Mouse (Mus musculus): ENCODE results near the gene Tmem117. TPM values are rescaled to one million over a fixed set of nuclear protein-coding genes. Genes with fewer than 3 reads are reported as not detected.

The Tmem117 gene
- total RNA-seq, 2 experiments from 2014 or later: 9.5 to 9.9 TPM

DNA sequence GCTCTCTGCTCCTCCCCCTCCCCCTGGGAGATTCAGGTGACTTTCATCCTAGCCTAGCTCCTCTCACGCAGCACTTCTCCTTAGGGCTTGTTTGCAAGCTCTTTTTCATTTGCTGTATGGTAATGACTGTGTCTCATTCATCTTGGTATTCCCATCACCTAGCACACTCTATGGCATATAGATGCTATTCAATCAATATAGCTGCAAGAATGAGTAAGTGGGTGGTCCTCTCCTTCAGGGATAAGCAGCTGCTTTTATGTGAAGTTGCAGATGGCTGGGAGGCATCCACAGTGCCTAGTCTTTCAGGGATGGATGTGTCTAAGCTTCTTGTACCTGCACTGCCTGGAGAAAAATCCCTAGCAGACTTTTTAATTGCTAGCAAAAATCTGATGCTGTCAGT lies 235.1 kb downstream of the Tmem117 start:
- intact Hi-C loops (cut with DNase I): no loop called here
- DNase-seq: no peak

DNA sequence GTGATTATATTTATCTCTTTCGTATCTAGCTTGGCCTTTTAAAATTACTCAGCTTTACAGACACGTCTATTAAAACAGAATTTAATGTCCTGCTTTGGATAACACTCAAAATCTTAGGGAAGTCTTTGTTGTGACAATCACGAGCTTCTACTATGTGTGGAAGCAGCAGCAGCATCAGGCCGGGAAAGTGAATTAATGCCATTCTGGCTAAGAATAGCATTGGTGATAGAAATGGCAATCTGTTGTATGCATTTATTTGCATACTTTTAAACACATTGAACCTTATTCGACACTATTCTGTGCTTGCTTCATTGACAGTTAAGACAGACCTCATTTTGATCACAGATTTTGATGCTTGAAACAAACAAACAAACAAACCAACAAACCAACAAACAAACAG lies 239.3 kb downstream of the Tmem117 start:
- intact Hi-C loops (cut with DNase I): no loop called here
- no peak for DNase-seq

DNA sequence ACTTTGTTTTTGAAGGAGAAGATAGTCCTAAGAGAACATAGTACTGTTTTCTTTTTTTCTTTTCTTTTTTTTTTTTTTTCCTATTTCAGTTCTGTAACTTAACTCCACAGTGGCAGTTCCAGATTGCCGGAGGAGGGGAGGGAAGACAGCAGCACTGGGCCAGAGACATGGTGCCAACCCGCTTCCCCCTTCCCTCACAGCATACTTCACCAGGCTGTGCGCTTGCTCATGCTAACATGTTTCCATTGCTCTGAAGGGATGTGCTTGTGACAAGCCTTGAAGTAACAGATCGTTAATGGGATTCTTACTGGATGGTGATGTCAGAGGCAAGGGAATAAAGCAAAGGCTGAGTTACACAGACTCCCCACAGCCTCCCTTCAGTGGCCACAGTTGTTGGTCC lies 256.0 kb downstream of the Tmem117 start:
- no peak for DNase-seq

DNA sequence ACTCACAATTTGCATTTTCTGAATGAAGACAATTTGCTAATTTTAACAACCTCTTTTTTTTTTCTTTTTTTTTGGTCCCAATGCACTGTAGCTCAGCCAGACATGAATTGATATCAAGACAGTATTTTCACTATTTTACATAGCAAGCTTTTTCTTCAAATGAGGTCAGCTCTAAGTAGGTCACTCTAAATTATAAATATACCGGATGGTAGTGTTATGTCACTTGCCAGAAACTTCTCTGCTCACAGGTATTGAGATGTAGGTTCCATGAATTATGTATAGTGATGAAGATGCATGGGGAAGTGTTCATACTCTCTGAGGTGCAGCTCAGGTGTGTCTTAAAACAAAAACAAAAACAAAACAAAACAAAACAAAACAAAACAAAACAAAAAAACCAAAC lies 264.2 kb downstream of the Tmem117 start:
- intact Hi-C loops (cut with DNase I): no loop called here
- DNase-seq: no peak

More for the DNA sequence above, 256.0 kb downstream of the Tmem117 start:
- intact Hi-C loops (cut with DNase I): no loop called here

DNA sequence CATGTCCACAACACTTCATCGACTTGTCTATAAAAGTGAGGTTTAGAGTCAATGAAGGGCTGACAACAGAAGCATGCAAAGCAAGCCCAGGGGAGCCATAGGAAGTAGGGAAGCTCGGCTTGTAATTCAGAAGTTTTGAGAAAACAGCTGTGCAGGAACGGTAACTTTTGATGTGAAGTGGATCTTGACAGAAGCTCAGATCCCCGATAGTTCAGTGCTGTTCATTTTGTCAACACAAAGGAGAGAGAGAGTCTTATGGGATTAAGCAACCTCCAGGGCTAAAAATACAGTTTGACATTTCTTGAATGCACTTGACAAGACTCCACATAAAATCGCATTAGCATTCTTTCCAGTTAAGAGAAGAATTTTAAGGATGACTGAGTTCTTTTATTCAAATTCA lies 265.1 kb downstream of the Tmem117 start:
- no peak for DNase-seq
- intact Hi-C loops (cut with DNase I): no loop called here

DNA sequence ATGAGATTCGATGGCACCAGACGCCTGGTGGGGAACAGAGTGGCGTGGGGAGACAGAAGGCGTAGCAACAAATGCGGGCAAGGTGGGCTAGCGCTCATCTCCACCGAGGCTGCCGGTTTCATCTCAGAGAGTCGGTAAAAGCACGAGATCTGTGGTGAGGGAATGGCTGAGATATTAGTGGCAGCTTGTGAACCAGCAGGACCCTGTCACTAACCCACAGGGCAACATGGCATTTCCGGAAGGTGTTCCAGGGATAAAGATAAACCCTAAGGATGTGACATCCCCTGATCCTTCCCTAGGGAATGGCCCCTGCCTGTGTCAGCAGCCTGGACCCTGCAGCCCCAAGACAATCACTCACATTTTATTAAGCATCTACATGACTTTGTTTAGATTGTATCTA lies 266.6 kb downstream of the Tmem117 start:
- intact Hi-C loops (cut with DNase I): no loop called here
- peak; percentile 29 for DNase-seq

DNA sequence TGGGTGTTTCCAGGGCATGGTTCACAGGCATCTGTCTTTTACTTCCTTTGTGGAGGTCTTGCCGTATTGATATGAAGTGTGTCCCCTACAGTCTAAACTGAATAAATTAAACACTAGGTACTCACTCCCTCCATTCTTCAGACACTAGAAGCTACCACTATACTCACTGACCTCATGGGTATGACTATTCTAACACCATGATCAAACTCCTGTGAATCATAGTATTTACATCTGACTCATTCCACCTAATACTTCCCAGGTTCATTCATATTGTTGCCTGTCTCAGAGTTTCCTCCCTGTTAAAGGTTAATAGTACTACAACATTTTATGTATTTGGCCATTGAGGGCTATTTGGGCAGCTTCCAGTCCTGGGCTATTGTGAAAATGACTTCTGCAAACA lies 274.2 kb downstream of the Tmem117 start:
- no peak for DNase-seq
- intact Hi-C loops (cut with DNase I): no loop called here

DNA sequence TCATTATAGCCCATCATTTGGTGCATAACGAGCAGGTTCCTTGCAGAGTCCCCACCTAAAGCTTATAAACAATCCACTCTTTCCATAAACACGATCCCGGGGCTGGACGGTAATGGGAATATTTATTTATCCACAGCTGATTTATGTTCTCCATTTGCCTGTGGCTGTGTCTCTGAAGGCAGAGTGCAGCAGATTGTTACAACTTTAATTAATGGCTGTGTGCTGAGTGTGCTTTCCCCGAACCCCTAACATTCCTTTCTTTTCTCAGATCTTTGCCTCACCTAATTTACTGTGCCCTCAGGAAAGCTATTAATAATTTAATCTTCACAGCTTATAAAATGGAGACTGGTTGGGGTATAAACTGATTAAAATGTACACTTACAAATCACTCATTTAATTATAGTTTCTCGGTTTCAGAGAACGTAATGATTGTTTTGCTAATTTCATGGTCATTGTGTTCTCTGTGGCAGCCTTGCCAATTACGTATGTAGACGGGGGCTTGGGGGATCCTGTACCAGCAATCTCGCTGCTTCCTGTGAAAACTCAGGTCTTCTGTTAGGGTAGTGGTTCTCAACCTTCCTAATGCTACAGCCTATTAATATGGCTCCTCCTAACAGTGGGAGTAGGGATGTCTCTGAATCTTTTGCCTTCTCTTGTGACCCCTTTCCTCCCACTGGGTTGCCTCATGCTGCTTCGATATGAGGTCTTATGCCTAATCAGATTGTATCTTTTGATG lies 275.8 kb downstream of the Tmem117 start:
- intact Hi-C loops (cut with DNase I): no loop called here

DNA sequence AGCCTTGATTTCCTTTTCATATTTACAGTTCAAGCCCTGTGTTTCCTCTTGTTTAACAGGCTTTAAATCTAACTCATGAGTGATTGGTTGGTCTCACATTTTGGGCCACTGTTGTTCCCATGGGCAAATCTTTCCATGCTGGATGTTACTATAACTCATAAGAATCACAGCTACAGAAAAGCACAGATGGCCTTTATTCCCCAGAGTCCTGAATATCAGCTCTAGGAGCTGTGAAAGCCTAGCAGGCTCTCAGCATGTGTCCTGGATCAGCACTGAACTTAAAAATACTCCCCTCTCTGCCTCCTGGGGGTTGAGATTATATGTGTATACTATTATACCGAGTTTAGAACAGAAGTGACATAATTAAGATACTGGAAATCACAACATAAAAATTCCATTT lies 292.6 kb downstream of the Tmem117 start:
- intact Hi-C loops (cut with DNase I): no loop called here
- DNase-seq: no peak

More for the DNA sequence above, 275.8 kb downstream of the Tmem117 start:
- no peak for DNase-seq

DNA sequence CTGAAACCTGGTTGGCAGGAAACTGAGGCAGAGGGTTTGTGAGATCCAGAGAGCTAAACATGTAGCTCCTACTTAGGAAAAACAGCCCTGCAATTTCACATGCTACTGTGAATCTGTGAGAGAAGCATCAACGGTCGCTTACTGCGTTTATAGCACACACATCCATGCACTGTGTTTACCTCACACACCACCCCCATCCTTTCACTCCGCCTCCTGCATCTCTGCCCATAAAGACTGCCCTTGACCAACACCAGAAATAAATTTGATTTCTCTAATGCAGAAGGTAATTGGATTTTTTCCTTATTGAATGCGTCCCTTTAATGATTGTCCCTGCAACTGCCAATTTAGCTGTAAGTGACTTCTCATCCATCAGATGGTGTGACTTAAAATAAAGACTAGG lies 299.0 kb downstream of the Tmem117 start:
- intact Hi-C loops (cut with DNase I): no loop called here
- no peak for DNase-seq

DNA sequence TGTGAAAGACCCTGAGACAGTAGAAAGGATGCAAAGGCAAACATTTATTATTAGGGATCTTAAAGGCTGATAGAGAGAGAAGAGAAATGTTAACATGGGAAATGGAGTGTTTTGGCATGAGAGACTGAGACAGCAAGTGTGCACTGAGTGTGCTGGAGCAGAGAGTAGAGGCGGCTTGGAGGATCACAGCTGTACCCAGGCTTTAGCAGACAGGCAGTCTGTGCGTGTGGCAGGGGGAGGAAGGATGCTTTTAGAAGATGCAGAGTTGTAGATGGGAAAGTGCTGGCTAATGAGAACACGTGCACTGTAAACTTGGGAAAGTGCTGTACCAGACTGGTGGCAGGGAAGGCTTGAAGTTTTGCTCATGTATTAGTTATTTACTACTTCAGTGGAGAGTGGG lies 301.7 kb downstream of the Tmem117 start:
- intact Hi-C loops (cut with DNase I): no loop called here
- peak; percentile 6 for DNase-seq

DNA sequence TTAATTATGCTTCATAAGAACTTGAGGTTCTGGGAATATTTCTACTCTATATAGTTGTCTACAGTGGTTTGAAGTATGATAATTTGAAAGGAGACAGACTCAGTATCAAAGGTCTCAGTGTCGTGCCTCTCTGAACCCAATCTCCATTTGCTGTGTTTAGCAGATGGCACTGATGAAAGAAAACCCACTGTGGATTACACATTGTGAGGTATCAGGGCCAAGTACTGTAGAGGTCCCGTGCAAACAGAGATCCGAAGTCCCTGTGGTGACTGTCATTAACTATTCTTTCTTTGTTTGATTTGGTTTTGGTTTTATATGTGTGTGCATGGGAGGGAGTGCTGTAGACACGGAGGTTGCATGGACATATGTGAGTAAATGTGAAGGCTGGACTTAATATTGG lies 304.0 kb downstream of the Tmem117 start:
- DNase-seq: no peak
- intact Hi-C loops (cut with DNase I): no loop called here

DNA sequence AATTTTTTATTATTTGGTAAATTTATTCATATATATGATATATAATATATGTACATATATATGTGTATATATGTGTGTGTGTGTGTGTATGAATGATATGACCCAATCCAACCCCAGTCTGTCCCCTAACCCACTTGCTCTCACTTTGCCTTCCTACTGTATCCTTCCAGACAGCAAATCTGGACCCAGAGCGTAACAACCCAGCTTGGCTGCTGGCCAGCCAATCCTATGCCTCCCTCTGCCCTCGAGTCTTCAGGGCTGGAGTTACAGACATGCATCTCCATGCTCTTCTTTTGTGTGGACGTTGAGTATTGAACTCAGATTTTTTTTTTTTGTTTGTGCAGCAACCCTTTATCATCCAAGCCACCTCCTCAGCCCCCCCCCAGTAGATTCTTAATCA lies 304.4 kb downstream of the Tmem117 start:
- intact Hi-C loops (cut with DNase I): no loop called here
- peak; percentile 64 for DNase-seq

DNA sequence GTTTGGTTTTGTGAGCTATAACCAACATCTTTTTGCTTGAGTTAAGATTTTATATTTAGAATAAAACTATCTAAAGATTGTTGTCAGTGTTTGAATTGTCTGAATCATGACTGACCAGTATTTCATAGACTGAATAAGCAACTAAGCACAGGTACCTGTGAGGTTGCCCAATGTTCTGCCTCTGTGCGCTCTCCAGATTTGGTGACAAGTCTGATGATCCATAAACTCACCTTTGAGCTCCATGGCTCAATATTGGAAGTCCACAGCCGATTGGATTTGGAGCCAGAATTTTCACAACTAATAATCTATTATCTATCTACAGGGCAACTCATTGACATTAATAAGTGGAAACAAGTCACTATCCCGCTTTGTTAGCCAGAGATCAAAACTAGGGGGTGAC lies 312.9 kb downstream of the Tmem117 start:
- DNase-seq: no peak
- intact Hi-C loops (cut with DNase I): no loop called here

DNA sequence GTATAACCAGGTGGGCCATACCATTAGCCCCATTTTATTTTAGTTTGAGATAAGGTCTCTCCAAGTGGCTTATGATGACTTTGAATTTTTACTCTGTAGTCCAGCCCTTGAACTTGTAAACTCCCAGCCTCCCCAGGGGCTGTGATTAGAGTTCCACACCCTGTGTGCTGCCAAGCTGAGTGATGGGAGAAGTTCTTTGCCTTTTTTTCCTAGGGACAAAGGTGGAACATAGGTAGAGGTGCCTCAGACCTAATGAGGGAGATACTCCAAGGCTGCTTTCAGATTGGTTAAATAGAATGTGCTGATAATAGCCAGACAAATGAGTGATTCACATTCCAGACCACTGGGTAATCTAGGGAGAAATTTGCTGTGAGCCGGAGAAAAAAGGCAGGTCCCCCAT lies 313.4 kb downstream of the Tmem117 start:
- no peak for DNase-seq
- intact Hi-C loops (cut with DNase I): no loop called here

DNA sequence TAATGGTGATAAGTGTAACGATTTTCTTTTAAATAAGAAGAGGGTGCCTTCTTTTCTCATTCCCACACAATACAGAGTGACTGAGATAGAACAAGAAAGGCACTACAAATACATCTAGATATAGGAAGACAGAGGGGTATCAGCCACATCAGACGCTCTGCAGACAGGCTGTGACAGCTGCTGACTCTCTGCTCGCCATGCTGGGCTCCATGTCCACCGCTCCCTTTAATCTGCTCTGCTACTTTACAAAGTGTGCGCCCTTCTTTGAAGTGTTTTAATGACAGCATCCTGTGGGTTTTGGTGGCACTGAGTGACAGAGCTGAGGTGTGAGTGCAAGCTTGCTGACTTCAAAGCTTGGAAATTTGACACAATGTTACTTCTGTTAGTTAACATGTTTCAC lies 314.9 kb downstream of the Tmem117 start:
- no peak for DNase-seq
- intact Hi-C loops (cut with DNase I): no loop called here

DNA sequence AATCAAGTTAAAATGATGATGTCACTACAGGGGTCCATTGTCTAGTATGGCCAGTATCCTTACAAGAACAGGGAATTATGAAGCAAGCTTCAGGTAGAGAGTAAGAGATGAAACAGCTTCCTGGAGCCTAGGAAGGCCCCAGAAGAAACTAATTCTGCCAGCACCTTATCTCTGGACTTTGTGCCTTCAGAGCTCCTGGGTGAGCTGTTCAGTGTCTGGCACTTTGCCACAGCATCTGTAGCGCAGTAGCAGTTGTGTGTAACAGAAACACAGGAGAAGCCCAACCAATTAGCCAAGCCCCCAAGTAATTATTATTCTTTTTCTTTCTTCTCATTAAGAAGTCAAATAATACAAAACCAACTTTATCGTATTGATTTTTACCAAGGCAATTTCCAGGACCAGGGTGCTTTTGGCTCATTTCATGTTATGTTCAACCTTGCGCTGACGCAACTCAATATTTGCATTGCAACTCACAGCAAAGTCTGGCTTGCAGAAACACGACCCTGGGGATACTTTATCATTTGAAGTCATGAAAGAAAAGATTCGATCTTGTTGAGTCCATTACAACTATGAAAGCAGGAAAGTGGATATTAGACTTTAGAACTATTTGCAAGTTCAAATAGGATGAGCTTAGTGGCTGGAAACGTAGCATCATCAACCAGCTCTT lies 322.5 kb downstream of the Tmem117 start:
- intact Hi-C loops (cut with DNase I): no loop called here
- no peak for DNase-seq

DNA sequence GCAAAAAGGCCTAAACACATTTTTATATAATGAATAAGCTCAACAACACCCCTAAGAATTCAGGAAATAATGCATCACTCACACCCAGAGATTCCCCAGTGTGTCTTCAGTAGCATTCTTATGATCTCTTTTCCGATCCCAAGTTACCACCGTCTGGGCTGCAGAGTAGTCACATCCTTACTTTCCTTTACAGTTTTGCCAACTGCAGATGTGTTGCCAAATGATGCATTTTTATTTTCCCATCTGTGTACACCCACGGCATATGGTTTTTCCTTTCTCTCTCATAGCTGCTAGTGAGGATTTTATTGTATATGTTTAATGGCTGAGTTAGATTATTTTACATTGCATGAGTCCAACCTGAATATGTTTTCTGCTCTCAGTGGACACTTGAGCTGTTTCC lies 327.7 kb downstream of the Tmem117 start:
- no peak for DNase-seq
- intact Hi-C loops (cut with DNase I): no loop called here

DNA sequence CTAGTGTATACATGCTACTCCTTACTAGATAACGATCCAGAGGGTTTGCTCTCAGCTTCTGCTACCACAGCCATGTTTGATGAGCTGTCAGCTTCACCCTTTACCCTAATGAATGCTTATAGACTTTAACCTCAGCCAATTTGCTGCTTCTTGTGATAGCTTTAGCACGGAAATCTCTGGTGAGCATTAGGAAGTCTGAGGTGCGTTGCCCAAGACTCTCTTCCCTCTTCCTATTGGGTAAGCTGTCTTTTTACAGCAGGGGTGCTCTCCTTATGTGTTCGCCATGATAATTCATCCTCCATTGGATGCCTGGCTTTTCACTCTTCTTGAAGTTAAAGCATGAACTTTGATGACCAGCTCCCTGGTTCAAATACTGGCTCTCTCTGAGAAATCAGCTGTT lies 328.2 kb downstream of the Tmem117 start:
- no peak for DNase-seq
- intact Hi-C loops (cut with DNase I): no loop called here

DNA sequence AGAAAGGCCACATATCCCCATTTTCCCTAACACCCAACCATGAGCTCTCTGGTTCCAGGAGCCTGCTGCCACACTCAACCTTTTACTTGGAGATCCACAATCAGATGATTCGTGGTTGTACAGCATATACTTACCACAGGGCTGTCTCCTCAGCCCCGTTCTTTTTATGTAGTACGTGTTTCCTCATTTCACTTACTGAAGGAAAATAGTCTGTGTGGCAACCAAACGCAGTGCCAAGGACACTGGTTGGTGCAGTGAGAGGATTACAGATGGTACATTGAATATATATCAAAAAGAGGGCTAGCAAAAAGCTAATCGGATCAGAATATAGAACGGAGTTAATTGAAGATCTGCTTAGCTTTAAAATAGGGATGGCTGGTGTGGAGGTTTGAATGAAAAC lies 338.0 kb downstream of the Tmem117 start:
- no peak for DNase-seq
- intact Hi-C loops (cut with DNase I): no loop called here

DNA sequence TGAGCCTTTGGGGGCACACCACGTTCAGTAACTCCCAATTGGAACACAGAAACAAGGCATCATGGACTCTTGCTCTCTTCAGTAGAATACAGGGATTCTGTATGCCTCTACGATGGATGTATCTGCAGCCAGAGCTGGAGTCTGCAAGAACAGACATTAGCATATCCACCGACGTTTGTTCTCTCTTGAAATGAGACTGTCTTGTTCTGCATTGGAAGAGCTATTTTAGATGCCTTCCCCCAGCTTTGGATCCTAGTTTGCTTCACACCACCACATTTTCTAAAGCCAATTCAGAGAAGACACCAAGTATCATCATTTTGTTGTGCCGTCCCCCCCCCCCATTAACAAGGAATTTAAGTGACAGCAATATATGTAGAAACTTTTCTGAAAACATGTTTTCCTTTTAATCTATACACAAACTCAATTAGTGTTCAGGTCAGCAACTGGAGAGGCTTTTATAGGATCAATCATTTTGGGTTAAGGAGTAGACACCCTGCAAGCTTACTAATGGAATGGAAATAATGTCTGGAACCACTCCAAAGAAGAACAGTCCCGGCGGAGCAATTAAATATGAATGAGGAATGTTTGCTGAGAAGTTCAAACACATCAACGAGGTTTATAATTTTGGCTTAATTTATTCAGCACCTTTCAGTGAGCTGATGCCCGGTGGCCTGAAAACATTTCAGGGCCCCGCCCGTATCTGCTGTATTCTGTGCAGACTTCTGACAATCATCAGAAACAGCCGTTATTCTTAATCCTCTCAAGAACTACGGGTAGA lies 339.6 kb downstream of the Tmem117 start:
- no peak for DNase-seq
- intact Hi-C loops (cut with DNase I): no loop called here

DNA sequence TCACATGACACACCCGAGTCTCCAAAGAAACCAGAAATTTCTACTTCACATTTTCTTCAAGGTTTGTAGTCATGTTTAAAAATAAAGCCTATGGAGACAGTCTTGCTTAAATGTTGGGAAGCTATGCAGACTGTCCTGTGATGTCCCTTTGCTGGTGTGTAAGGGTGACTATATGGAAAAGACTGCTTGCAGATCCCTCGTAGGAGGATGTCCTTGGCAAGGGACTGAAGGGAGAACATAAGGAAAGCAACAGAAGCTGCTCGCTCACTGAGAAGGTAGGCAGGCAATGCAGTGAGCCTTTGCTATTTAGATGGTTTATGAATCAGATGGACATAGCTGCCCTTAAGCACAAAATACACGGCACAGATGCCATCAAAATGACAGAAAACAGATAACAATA lies 352.8 kb downstream of the Tmem117 start:
- intact Hi-C loops (cut with DNase I): no loop called here
- no peak for DNase-seq

Measured in left cerebral cortex, postnatal 4 days (tissue).